Mouse (Mus musculus): ENCODE measurements around the gene Gmds.

DNA sequence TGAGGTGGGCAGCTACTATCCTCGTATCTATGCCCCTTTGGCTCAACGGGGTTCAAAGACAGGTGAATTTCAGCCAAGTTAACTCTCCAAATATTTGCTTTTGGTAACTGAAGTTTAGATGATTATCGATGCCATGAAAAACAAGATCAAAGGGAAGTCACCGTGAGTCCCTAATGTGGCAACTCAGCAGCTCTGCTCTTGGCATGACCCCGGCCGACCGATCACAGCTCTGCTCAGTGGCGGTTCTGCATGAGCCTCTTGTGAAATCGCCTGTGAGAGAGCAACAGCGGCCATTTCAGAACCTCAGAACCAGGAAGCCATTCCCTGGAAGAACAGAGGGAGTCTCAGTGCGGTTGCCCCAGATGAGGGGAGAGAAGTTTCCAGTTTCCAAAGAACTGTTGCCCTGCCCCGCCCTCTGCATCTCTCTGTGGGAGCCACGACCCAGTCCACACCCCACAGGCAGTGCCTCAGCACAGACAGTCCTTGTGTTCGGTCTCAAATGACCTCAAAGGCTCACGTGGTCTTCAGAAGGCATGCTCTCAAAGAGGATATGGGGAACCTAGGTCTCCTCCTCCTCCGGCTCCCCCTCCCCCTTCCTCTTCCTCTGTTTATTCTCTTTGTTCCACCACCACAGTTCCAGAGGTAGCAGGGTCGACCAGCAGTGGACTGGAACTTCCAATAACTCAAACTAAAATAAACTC lies 559.1 kb downstream of the Gmds start:
- TF ChIP-seq CTCF (IDR thresholded peaks at IDR 0.05; ENCODE audit: low read depth, low read length), result no peak
- no peak for TF ChIP-seq POLR2A (IDR thresholded peaks at IDR 0.05; ENCODE audit: extremely low read depth, insufficient read depth, low read length)
